In genomic region chrX:57923836-57924235, GRCm38 (mm10) we compare ENCODE assay signal across 12 mouse cellular contexts.
A peak's percentile ranks its signal among the peaks of the same experiment; 100 is the strongest.
DNase-seq lines count a peak whose midpoint lies in the region; ATAC-seq and TF ChIP-seq lines count a peak whose summit lies in the region.
"Had no signal": no experiment of that assay in that cellular context is flagged by ENCODE, and none has a peak within 500 bp of the region (broad histone marks: within the 10 kb centered on the region; RNA-seq: fewer than 3 reads in every experiment).

No protein-coding gene starts in this region.

- peaks cover 3% of the 10 kb centered on the region; the same call in 1 of the 2 replicates for H3K27me3 ChIP-seq in cerebellum, adult 2 months (ENCODE audit: control insufficient read depth, insufficient read depth, low read length)
- H3K27me3 ChIP-seq in hindbrain, embryonic 14.5 days (ENCODE audit: control insufficient read depth, insufficient read depth, low read length) = peaks cover 8% of the 10 kb centered on the region; the same call in 1 of the 2 replicates
- peaks cover 30% of the 10 kb centered on the region; the same call in 1 of the 2 replicates for H3K27me3 ChIP-seq in hindbrain, embryonic 13.5 days
- peaks cover 12% of the 10 kb centered on the region; the same call in 1 of the 2 replicates for H3K27me3 ChIP-seq in neural tube, embryonic 15.5 days (replicated peaks)
- H3K27me3 ChIP-seq in stomach, postnatal 0 days (ENCODE audit: control insufficient read depth, insufficient read depth, low read length) = no peaks in the 10 kb centered on the region

- no peak for TF ChIP-seq POLR2A in cerebellum, adult 2 months (IDR thresholded peaks at IDR 0.05; ENCODE audit: borderline replicate concordance, insufficient read depth, low read length)

- no peak overlapping the region for H3K9ac ChIP-seq in hindbrain, embryonic 14.5 days
- no peak overlapping the region for H3K9ac ChIP-seq in hindbrain, embryonic 13.5 days
- no peak overlapping the region for H3K9ac ChIP-seq in neural tube, embryonic 15.5 days (replicated peaks)
- no peak overlapping the region for H3K9ac ChIP-seq in stomach, postnatal 0 days (ENCODE audit: low read length)

- peak; percentile 42; the same call in 1 of the 2 replicates for TF ChIP-seq CTCF in cerebellum, adult 2 months (IDR thresholded peaks at IDR 0.05; ENCODE audit: borderline replicate concordance, insufficient read depth, low read depth, low read length)
- peak; percentile 65 for TF ChIP-seq CTCF in stomach, postnatal 0 days (IDR thresholded peaks at IDR 0.05; ENCODE audit: low read depth)

- WGBS in cerebellum, adult 2 months = 52% methylated on average over 5 of the region's 5 CpGs
- WGBS in hindbrain, embryonic 14.5 days = 28% methylated on average over 5 of the region's 5 CpGs
- WGBS in hindbrain, embryonic 13.5 days = 33% methylated on average over 5 of the region's 5 CpGs
- WGBS in neural tube, embryonic 15.5 days = 36% methylated on average over 5 of the region's 5 CpGs
- WGBS in stomach, postnatal 0 days = 31% methylated on average over 5 of the region's 5 CpGs

- H3K4me2 ChIP-seq in hindbrain, embryonic 14.5 days (replicated peaks) = no peak overlapping the region
- no peak overlapping the region for H3K4me2 ChIP-seq in hindbrain, embryonic 13.5 days
- no peak overlapping the region for H3K4me2 ChIP-seq in neural tube, embryonic 15.5 days
- no peak overlapping the region for H3K4me2 ChIP-seq in stomach, postnatal 0 days (replicated peaks; ENCODE audit: low read depth)

- H3K4me3 ChIP-seq in cerebellum, adult 2 months (replicated peaks; ENCODE audit: insufficient read depth, low read depth, low read length) = no peak overlapping the region
- H3K4me3 ChIP-seq in hindbrain, embryonic 14.5 days (replicated peaks; ENCODE audit: low read length) = no peak overlapping the region
- H3K4me3 ChIP-seq in hindbrain, embryonic 13.5 days = no peak overlapping the region
- no peak overlapping the region for H3K4me3 ChIP-seq in neural tube, embryonic 15.5 days (replicated peaks)
- no peak overlapping the region for H3K4me3 ChIP-seq in stomach, postnatal 0 days (ENCODE audit: low read depth, low read length)

- no peaks in the 10 kb centered on the region for H3K4me1 ChIP-seq in cerebellum, adult 2 months (ENCODE audit: control insufficient read depth, insufficient read depth, low read length)
- no peaks in the 10 kb centered on the region for H3K4me1 ChIP-seq in hindbrain, embryonic 14.5 days (replicated peaks; ENCODE audit: control insufficient read depth, insufficient read depth, low read length)
- H3K4me1 ChIP-seq in hindbrain, embryonic 13.5 days (replicated peaks) = 0 out of 2 replicates have a peak, but pooled peaks cover 4% of the 10 kb centered on the region
- H3K4me1 ChIP-seq in neural tube, embryonic 15.5 days = 0 out of 2 replicates have a peak, but pooled peaks cover 2% of the 10 kb centered on the region
- no peaks in the 10 kb centered on the region for H3K4me1 ChIP-seq in stomach, postnatal 0 days (replicated peaks; ENCODE audit: control insufficient read depth, insufficient read depth)

- DNase-seq in cerebellum, adult 2 months = peak in 1 of 2 experiments; percentile 6
- DNase-seq in cerebellum, adult 11-12 months = no peak
- DNase-seq in hindbrain, embryonic 14.5 days (ENCODE audit: low spot score) = peak; percentile 57
- DNase-seq in neural tube, embryonic 10.5 days (ENCODE audit: extremely low spot score, low spot score) = peak; percentile 21
- peak; percentile 36 for DNase-seq in stomach, postnatal 0 days (ENCODE audit: low spot score)
- DNase-seq in testis, postnatal 10 days (ENCODE audit: low spot score) = no peak
- DNase-seq: B cell, adult 2 months; heart, postnatal 14 days; kidney, postnatal 14 days; right cerebral cortex, postnatal 25 days had no signal

- no peak for ATAC-seq in hindbrain, embryonic 14.5 days (ENCODE audit: low FRiP score)
- no peak for ATAC-seq in hindbrain, embryonic 13.5 days (ENCODE audit: low FRiP score)
- no peak for ATAC-seq in neural tube, embryonic 15.5 days (ENCODE audit: low FRiP score)
- no peak for ATAC-seq in stomach, postnatal 0 days (ENCODE audit: low FRiP score, low TSS enrichment)

- no peaks in the 10 kb centered on the region for H3K9me3 ChIP-seq in hindbrain, embryonic 14.5 days (ENCODE audit: control insufficient read depth, low read length)
- H3K9me3 ChIP-seq in hindbrain, embryonic 13.5 days = no peaks in the 10 kb centered on the region
- H3K9me3 ChIP-seq in neural tube, embryonic 15.5 days (replicated peaks) = no peaks in the 10 kb centered on the region
- H3K9me3 ChIP-seq in stomach, postnatal 0 days (ENCODE audit: control insufficient read depth, low read length) = no peaks in the 10 kb centered on the region

- no peak overlapping the region for H3K27ac ChIP-seq in cerebellum, adult 2 months (ENCODE audit: insufficient read depth, low read length)
- no peak overlapping the region for H3K27ac ChIP-seq in hindbrain, embryonic 14.5 days
- no peak overlapping the region for H3K27ac ChIP-seq in hindbrain, embryonic 13.5 days
- H3K27ac ChIP-seq in neural tube, embryonic 15.5 days (replicated peaks) = no peak overlapping the region
- no peak overlapping the region for H3K27ac ChIP-seq in stomach, postnatal 0 days (replicated peaks)

- no peak for TF ChIP-seq EP300 in stomach, postnatal 0 days (optimal IDR thresholded peaks at IDR 0.05)

- no peaks in the 10 kb centered on the region for H3K36me3 ChIP-seq in hindbrain, embryonic 14.5 days (replicated peaks; ENCODE audit: control insufficient read depth, insufficient read depth)
- no peaks in the 10 kb centered on the region for H3K36me3 ChIP-seq in hindbrain, embryonic 13.5 days
- H3K36me3 ChIP-seq in neural tube, embryonic 15.5 days = no peaks in the 10 kb centered on the region
- no peaks in the 10 kb centered on the region for H3K36me3 ChIP-seq in stomach, postnatal 0 days (ENCODE audit: control insufficient read depth, insufficient read depth, low read length)

Comparison
In these comparisons a context has a peak if more than half of its experiments do, and no peak if none do; other contexts are left out.
1. DNase-seq: peak in hindbrain, embryonic 14.5 days (single experiment), neural tube, embryonic 10.5 days (single experiment) and stomach, postnatal 0 days (single experiment); none in cerebellum, adult 11-12 months (single experiment) and testis, postnatal 10 days (single experiment).